Mouse (Mus musculus) spleen, postnatal 36 days (tissue): ENCODE results near the gene Ankrd55.
"Not testable (repeated sequence)": the region's sequence is repeated elsewhere in the genome, so short reads cannot be mapped to it uniquely, and the experiment has no call there.

Experiments used
- DNase-seq, 2 experiments: peaks; one replicate each; pipeline ENCODE4 v3.0.0; 2022; ENCODE audit warnings: low spot score in 2 of 2, mixed read lengths in 1 of 2

Gene Ankrd55

GRCm38 (mm10) chr13:112412251-112412650, 124.0 kb downstream of the Ankrd55 start:
- no peak for DNase-seq

DNA sequence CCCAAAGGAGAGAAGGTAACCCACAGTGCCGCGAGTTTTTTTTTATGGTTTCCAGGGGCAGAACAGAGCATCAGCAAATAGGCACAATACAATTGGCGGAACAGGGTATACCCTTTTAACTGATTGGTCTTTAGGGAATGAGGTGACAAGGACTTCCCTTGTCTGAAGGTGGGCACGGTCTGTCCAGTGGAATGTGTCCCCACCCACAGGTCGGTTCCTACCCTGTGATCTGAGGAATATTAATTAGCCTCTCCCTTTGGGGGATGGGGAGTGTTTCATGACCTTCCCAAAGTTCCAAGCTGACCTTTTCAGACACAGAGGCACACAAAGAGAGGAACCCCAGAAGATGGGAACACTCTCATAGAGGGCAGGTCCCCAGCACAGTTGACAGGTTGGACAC, 124.6 kb downstream of the Ankrd55 start:
- DNase-seq: no peak

- DNase-seq: no peak
Measured at GRCm38 (mm10) chr13:112413611-112414010, 125.4 kb downstream of the Ankrd55 start.

DNA sequence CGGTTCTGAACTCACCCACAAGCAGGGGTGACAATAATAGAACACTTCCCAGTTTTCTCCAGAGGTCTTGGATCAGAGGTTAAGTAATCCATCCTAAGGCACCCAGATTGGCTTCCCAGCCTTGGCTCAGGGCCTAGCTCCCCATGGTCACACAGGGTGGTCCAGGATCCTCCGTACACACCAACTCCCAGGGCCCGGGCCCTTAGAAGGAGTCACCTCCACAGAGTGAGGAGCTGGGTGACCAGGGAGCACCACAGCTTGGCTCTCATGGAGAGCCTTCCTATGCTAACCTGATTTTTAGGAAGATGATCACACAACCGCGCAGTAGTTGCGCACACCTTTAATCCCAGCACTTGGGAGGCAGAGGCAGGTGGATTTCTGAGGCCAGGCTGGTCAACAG, 127.6 kb downstream of the Ankrd55 start:
- DNase-seq: no peak

DNA sequence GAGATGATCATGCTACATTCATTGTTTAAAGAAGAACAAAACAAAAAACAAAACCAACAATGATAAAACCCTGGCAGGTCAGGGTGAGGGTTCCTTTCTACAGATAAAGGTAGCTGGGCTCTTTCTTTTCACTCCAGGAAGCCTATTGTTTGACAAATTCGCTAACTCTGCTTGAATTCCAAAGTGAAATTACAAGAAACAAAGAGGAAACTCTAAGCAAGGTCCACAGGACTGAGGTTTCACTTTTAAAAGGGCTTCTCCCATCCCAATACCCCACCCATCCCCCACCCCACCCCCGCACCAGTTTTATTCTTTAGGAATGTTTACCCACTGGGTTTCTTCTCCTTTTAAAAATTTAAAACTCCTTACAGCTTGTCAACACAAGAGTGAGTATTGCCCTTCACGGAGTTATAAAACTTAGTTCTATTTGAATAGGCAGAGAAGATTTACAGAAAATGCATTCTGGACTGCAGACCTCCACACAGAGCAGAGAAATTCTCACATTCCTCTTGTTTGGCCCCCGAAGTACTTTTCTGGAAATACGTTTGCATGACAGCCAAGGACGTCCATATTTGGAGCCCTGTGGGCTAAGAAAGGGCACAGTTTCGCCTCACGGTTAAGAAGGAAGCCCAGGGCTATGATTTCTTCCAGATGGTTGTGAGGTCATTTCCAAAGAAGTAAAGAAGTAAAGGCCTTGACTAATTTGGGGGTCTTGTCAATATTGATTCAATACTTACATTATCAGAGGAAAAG, 128.3 kb downstream of the Ankrd55 start:
- no peak for DNase-seq

- DNase-seq: no peak
Measured at GRCm38 (mm10) chr13:112417163-112417523, 128.9 kb downstream of the Ankrd55 start.

DNA sequence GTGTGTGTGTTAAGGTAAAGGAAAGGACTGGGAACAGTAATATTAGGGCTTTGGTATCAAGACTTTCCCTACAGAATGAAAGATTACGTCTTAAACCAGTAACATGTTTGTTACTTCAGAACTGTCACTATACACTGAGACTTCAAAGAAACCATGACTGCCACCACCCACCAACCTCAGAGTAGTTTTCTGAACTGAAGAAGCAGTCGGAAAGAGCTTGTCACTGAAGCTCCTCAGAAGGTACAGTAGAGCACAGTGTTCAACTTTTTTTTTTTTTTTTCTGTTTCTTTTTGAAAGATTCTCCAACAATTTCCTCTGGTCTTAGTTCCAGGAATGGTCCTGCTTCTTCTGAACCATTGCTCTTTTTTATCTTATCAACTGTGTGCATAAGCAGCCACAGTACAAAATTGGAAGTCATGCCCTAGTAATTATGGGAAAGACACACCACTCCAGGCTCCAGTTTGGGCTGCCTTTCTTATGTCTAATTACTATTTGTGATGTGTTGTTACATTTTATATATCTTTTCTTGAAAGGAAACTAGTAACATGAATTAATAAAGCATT, 129.7 kb downstream of the Ankrd55 start:
- peak in 1 of 2 experiments; percentile 30 for DNase-seq

DNA sequence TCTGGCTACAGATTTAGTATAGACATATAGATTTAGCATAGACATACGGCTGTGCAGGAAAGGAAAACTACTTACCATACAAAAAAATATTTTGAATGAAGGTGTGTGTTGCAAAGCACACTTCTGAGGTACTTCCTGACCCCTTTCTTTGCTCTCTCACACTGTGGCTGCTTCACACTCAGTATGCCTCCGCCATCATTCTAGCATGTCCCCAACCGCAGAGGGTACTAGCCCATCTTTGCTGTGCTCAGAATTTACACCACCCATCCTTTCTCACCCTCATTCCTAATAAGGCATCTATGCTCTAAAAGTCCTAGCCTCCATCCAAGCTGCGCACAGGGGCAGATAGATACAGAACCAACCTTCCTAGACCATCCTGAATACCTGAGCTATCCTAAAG, 130.3 kb downstream of the Ankrd55 start:
- DNase-seq: peak; percentile 36 to 37

DNA sequence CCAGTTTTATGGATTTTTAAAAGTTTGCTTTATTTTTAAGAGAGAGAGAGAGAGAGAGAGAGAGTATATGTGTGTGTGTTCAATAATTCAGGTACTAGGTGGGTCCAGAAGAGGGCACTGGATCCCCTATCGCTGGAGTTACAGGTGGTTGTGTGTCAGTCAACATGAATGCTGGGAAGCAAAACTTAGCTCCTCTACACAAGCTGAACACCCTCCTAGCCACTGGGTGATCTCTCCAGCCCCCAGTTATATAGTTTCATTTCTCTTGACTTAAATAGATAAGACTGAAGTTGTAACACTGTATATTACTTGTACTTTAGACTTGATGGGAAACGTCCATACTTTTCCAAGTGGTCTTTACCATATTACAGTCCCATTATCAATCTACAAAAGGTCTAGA, 136.0 kb downstream of the Ankrd55 start:
- no peak for DNase-seq

DNA sequence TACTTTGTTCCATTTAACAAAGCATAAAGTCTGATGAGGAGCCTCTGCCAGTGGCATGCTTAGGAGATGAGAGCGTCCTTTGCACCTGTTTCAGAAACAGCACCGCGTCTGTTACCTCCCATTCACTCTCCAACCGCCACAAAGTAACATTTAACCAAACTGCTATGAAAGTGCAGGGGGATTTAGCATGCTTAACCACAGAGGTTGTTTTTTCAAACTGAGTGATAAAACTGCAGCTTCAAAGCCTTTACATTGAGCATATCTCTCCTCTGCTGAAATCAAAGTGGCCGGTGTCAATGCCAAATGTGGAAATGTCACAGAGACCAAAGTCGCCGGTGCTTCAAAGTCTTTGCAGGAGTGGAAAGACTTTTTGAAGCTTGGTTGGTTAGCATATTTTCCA, 136.4 kb downstream of the Ankrd55 start:
- peak; percentile 45 to 49 for DNase-seq

DNA sequence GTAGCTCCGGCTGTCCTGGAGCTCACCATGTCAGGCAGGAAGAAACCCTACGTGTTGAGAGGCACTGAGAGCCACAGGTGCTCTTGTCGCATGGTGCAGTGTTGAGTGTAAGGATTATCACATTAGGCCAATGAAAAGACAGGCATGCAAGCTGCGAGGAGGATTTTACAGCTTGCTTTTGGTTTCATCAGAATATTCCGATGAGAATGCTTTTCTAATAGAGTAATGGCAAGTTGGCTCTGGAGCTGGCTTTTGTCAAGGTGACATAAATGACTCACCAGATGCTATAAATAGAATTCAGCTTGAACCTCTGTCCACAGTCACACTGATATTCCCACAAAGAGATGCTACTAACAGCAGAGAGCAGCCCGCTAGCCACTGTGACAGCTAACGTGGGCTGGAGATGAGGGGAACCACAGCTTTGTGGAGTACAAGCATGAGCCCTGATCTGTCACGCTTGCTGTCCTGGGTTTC, 137.0 kb downstream of the Ankrd55 start:
- DNase-seq: no peak

GRCm38 (mm10) chr13:112426265-112427135, 138.2 kb downstream of the Ankrd55 start:
- no peak for DNase-seq

GRCm38 (mm10) chr13:112427136-112427470, 138.9 kb downstream of the Ankrd55 start:
- not testable (repeated sequence) for DNase-seq

GRCm38 (mm10) chr13:112427521-112427920, 139.3 kb downstream of the Ankrd55 start:
- peak; percentile 53 to 70 for DNase-seq

DNA sequence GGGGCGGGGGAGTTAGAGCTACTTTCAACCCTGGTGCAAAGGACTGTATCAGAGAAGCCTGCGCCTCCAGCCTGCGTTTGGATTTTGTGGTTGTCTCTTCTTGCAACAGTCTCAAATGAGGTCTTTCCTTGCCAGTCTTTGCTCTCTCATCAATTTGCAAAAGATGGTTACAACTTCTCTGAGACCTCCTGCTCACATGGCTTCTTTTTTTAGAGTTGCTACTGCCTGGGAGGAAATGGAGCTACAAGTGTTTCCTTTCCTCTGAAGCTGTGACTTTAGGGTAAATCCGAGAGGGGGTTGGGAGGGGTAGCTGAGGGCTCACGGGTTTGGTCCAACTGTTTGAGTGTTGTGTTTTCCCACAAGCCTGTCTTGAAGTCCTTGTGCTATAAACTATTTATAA, 145.0 kb downstream of the Ankrd55 start:
- peak; percentile 49 to 56 for DNase-seq
